Mouse (Mus musculus) heart, embryonic 10.5 days (tissue): ENCODE data around the gene Slc4a2. TPM values are rescaled to one million over a fixed set of nuclear protein-coding genes. Genes with fewer than 3 reads are reported as not detected.

Experiments
- DNase-seq: peaks from one replicate; pipeline ENCODE4 v3.0.0-alpha.2; 2017; ENCODE audit warnings: low spot score
- H3K27ac ChIP-seq: fragments of 300-500 bp; sonication (generic); 2 replicates; pipeline ENCODE4 v1.5.1; 2016; ENCODE audit warnings: mild to moderate bottlenecking
- H3K27me3 ChIP-seq: fragments of 300-500 bp; sonication (generic); 2 replicates; pipeline ENCODE4 v1.6.1; 2016; ENCODE audit warnings: mild to moderate bottlenecking; ENCODE audit not compliant: poor library complexity, insufficient read depth, severe bottlenecking
- H3K36me3 ChIP-seq: fragments of 300-500 bp; sonication (generic); 2 replicates; pipeline ENCODE4 v1.6.1; 2016; ENCODE audit warnings: mild to moderate bottlenecking, moderate library complexity
- H3K4me1 ChIP-seq: fragments of 300-500 bp; sonication (generic); 2 replicates; pipeline ENCODE4 v1.6.1; 2016; ENCODE audit warnings: mild to moderate bottlenecking
- H3K4me3 ChIP-seq: fragments of 300-500 bp; sonication (generic); 2 replicates; pipeline ENCODE4 v1.5.1; 2016; ENCODE audit warnings: mild to moderate bottlenecking, moderate library complexity
- H3K9me3 ChIP-seq: fragments of 300-500 bp; sonication (generic); 2 replicates; pipeline ENCODE4 v1.6.1; 2016; ENCODE audit warnings: mild to moderate bottlenecking, moderate library complexity
- WGBS: fragments of 180-500 bp; shearing (Covaris S2); methylation state at CpG from one replicate; pipeline ENCODE4 v1.1.7; 2016; 5-methylcytosine and 5-hydroxymethylcytosine counted together
- polyA plus RNA-seq: library from polyadenylated mRNA; unstranded; fragments of >200 nt; fragmentation: Nextera tagmentation; extraction: Ambion mirVana; gene quantifications from 2 replicates; pipeline ENCODE4 v1.2.1, GENCODE M21; 2016

The Slc4a2 gene
- polyA plus RNA-seq, 1 experiment from 2014 or later: 36.0 TPM

GRCm38 (mm10) chr5:24424004-24424781, 556 bp downstream of the Slc4a2 start:
- no peak for DNase-seq
- H3K4me3 ChIP-seq: peak overlapping the region; percentile 78
- 13% methylated on average over 21 of the region's 21 CpGs for WGBS
- H3K27me3 ChIP-seq: no peaks in the 10 kb centered on the region
- H3K27ac ChIP-seq: peak overlapping the region; percentile 94
- no peaks in the 10 kb centered on the region for H3K9me3 ChIP-seq
- H3K4me1 ChIP-seq: peaks cover 55% of the 10 kb centered on the region
- H3K36me3 ChIP-seq: peaks cover 27% of the 10 kb centered on the region

GRCm38 (mm10) chr5:24424861-24425411, 1.3 kb downstream of the Slc4a2 start:
- no peaks in the 10 kb centered on the region for H3K27me3 ChIP-seq
- peak overlapping the region; percentile 78 for H3K4me3 ChIP-seq
- DNase-seq: peak; percentile 87
- peaks cover 55% of the 10 kb centered on the region for H3K4me1 ChIP-seq
- 1% methylated on average over 60 of the region's 60 CpGs for whole genome bisulfite sequencing
- peak overlapping the region; percentile 94 for H3K27ac ChIP-seq
- no peaks in the 10 kb centered on the region for H3K9me3 ChIP-seq
- peaks cover 27% of the 10 kb centered on the region for H3K36me3 ChIP-seq

- peak; percentile 84 for DNase-seq
Measured at GRCm38 (mm10) chr5:24425421-24426036, 1.9 kb downstream of the Slc4a2 start.

GRCm38 (mm10) chr5:24426037-24426432, 2.4 kb downstream of the Slc4a2 start:
- Histone ChIP-seq H3K4me1 (peaks cover 55% of the 10 kb centered on the region), H3K9me3 (no peaks in the 10 kb centered on the region), H3K27ac (peak overlapping the region; percentile 94), H3K4me3 (peak overlapping the region; percentile 78), H3K36me3 (peaks cover 27% of the 10 kb centered on the region), H3K27me3 (no peaks in the 10 kb centered on the region)
- WGBS: under 1% methylated on average over 10 of the region's 10 CpGs
- no peak for DNase-seq

More at GRCm38 (mm10) chr5:24425421-24426036, 1.9 kb downstream of the Slc4a2 start:
- H3K27ac ChIP-seq: peak overlapping the region; percentile 94
- no peaks in the 10 kb centered on the region for H3K27me3 ChIP-seq
- H3K4me1 ChIP-seq: peaks cover 55% of the 10 kb centered on the region
- H3K9me3 ChIP-seq: no peaks in the 10 kb centered on the region
- peaks cover 27% of the 10 kb centered on the region for H3K36me3 ChIP-seq
- peak overlapping the region; percentile 78 for H3K4me3 ChIP-seq
- under 1% methylated on average over 28 of the region's 30 CpGs for WGBS

- Histone ChIP-seq H3K36me3 (peaks cover 30% of the 10 kb centered on the region), H3K27ac (0 out of 2 replicates have a peak overlapping the region, but pooled peaks have one; percentile 94), H3K9me3 (no peaks in the 10 kb centered on the region), H3K4me1 (peaks cover 55% of the 10 kb centered on the region), H3K27me3 (no peaks in the 10 kb centered on the region), H3K4me3 (peak overlapping the region; percentile 78)
- 14% methylated on average over 9 of the region's 9 CpGs for WGBS
- DNase-seq: no peak
Measured at GRCm38 (mm10) chr5:24426556-24427284, 3.1 kb downstream of the Slc4a2 start.

GRCm38 (mm10) chr5:24427285-24427633, 3.6 kb downstream of the Slc4a2 start:
- H3K4me1 ChIP-seq: peaks cover 55% of the 10 kb centered on the region

GRCm38 (mm10) chr5:24427981-24428402, 4.4 kb downstream of the Slc4a2 start:
- Histone ChIP-seq H3K9me3 (no peaks in the 10 kb centered on the region), H3K4me1 (peaks cover 49% of the 10 kb centered on the region), H3K27me3 (no peaks in the 10 kb centered on the region), H3K4me3 (peak overlapping the region; percentile 78), H3K27ac (peak overlapping the region; percentile 56), H3K36me3 (peaks cover 40% of the 10 kb centered on the region)
- 7% methylated on average over 15 of the region's 15 CpGs for WGBS
- DNase-seq: no peak

More at GRCm38 (mm10) chr5:24427285-24427633, 3.6 kb downstream of the Slc4a2 start:
- whole genome bisulfite sequencing: 16% methylated on average over 12 of the region's 12 CpGs
- DNase-seq: no peak
- no peaks in the 10 kb centered on the region for H3K27me3 ChIP-seq
- H3K4me3 ChIP-seq: peak overlapping the region; percentile 78
- no peaks in the 10 kb centered on the region for H3K9me3 ChIP-seq
- H3K27ac ChIP-seq: peak overlapping the region; percentile 8; the same call in 1 of the 2 replicates
- H3K36me3 ChIP-seq: peaks cover 34% of the 10 kb centered on the region

GRCm38 (mm10) chr5:24428596-24428995, 5.0 kb downstream of the Slc4a2 start:
- Histone ChIP-seq H3K4me3 (peak overlapping the region; percentile 78; the same call in 1 of the 2 replicates), H3K36me3 (peaks cover 46% of the 10 kb centered on the region), H3K9me3 (no peaks in the 10 kb centered on the region), H3K27ac (peak overlapping the region; percentile 56; the same call in 1 of the 2 replicates), H3K4me1 (peaks cover 47% of the 10 kb centered on the region), H3K27me3 (no peaks in the 10 kb centered on the region)
- no peak for DNase-seq
- 12% methylated on average over 9 of the region's 9 CpGs for WGBS

- Histone ChIP-seq H3K27me3 (no peaks in the 10 kb centered on the region), H3K27ac (no peak overlapping the region), H3K36me3 (peaks cover 90% of the 10 kb centered on the region), H3K9me3 (no peaks in the 10 kb centered on the region), H3K4me3 (no peak overlapping the region), H3K4me1 (no peaks in the 10 kb centered on the region; the same call in 1 of the 2 replicates)
- 86% methylated on average over 8 of the region's 8 CpGs for WGBS
- no peak for DNase-seq
Measured at GRCm38 (mm10) chr5:24433993-24434392, 10.4 kb downstream of the Slc4a2 start.

GRCm38 (mm10) chr5:24441187-24441586, 17.6 kb downstream of the Slc4a2 start:
- peaks cover 70% of the 10 kb centered on the region for H3K36me3 ChIP-seq
- H3K9me3 ChIP-seq: no peaks in the 10 kb centered on the region
- no peak for DNase-seq
- H3K4me1 ChIP-seq: peaks cover 23% of the 10 kb centered on the region
- no peaks in the 10 kb centered on the region for H3K27me3 ChIP-seq
- whole genome bisulfite sequencing: 91% methylated on average over 8 of the region's 8 CpGs
- H3K27ac ChIP-seq: no peak overlapping the region
- H3K4me3 ChIP-seq: no peak overlapping the region

GRCm38 (mm10) chr5:24442029-24442428, 18.4 kb downstream of the Slc4a2 start:
- peaks cover 30% of the 10 kb centered on the region for H3K4me1 ChIP-seq
- WGBS: 84% methylated on average over 9 of the region's 9 CpGs
- no peak for DNase-seq
- H3K36me3 ChIP-seq: peaks cover 62% of the 10 kb centered on the region
- H3K27ac ChIP-seq: no peak overlapping the region
- H3K9me3 ChIP-seq: no peaks in the 10 kb centered on the region
- H3K27me3 ChIP-seq: no peaks in the 10 kb centered on the region
- no peak overlapping the region for H3K4me3 ChIP-seq

GRCm38 (mm10) chr5:24443204-24443603, 19.6 kb downstream of the Slc4a2 start:
- peaks cover 41% of the 10 kb centered on the region for H3K4me1 ChIP-seq
- no peaks in the 10 kb centered on the region for H3K27me3 ChIP-seq
- H3K4me3 ChIP-seq: no peak overlapping the region
- H3K27ac ChIP-seq: no peak overlapping the region
- no peaks in the 10 kb centered on the region for H3K9me3 ChIP-seq
- WGBS: 91% methylated on average over 7 of the region's 7 CpGs
- H3K36me3 ChIP-seq: peaks cover 57% of the 10 kb centered on the region
- DNase-seq: no peak
